Mouse (Mus musculus) CH12.LX (cell line): ENCODE measurements around the gene Katnbl1. TPM values are rescaled to one million over a fixed set of nuclear protein-coding genes. Genes with fewer than 3 reads are reported as not detected.

Experiments used
- DNase-seq: peaks from one replicate; pipeline ENCODE4 v3.0.0-alpha.2; 2013; ENCODE audit errors: extremely low read depth
- H3K27ac ChIP-seq: 2 replicates; pipeline ENCODE4 v1.5.1; 2012; ENCODE audit warnings: low read depth, mild to moderate bottlenecking, control low read depth, moderate library complexity; ENCODE audit not compliant: insufficient read depth
- H3K27me3 ChIP-seq: replicated peaks from 2 replicates; pipeline ENCODE3; 2012; ENCODE audit warnings: inconsistent platforms
- H3K36me3 ChIP-seq, 2 experiments: replicated peaks in 1 of 2; 2 replicates each; pipeline versions ENCODE3 to v1.6.1; 2012; ENCODE audit warnings: inconsistent platforms in 1 of 2, low read length in 1 of 2, mild to moderate bottlenecking in 1 of 2, mixed read lengths in 1 of 2, moderate library complexity in 1 of 2; ENCODE audit not compliant: control insufficient read depth in 1 of 2, insufficient read depth in 1 of 2
- H3K4me1 ChIP-seq, 2 experiments: 2 replicates each; pipeline ENCODE4 v1.6.1; 2012; ENCODE audit warnings: inconsistent platforms in 1 of 2, moderate library complexity in 1 of 2; ENCODE audit not compliant: insufficient read depth in 2 of 2, control insufficient read depth in 1 of 2
- H3K4me2 ChIP-seq: 2 replicates; pipeline ENCODE4 v1.6.1; 2012; ENCODE audit warnings: low read depth, mild to moderate bottlenecking, control low read depth; ENCODE audit not compliant: poor library complexity, insufficient read depth, severe bottlenecking
- H3K4me3 ChIP-seq, 3 experiments: fragments of 150-350 bp in 1 of 3; sonication (generic) in 1 of 3; replicated peaks in 1 of 3; 2 replicates each; pipeline versions ENCODE3 to v1.5.1; 2011 to 2012; ENCODE audit warnings: low read depth in 2 of 3, low read length in 2 of 3, mild to moderate bottlenecking in 2 of 3, moderate library complexity in 2 of 3, control low read depth in 1 of 3, improper control_type of control experiment in 1 of 3, inconsistent platforms in 1 of 3, mixed read lengths in 1 of 3; ENCODE audit not compliant: poor library complexity in 1 of 3
- H3K79me2 ChIP-seq: replicated peaks from 2 replicates; pipeline ENCODE4 v1.6.1; 2012; ENCODE audit warnings: mild to moderate bottlenecking, moderate library complexity; ENCODE audit not compliant: control insufficient read depth, poor library complexity, insufficient read depth, severe bottlenecking; ENCODE audit errors: extremely low read depth
- H3K9ac ChIP-seq: 2 replicates; pipeline ENCODE4 v1.6.1; 2012; ENCODE audit warnings: low read depth, mild to moderate bottlenecking, control low read depth, moderate library complexity; ENCODE audit not compliant: insufficient read depth
- H3K9me3 ChIP-seq: replicated peaks from 2 replicates; pipeline ENCODE3; 2012; ENCODE audit warnings: low read length, inconsistent platforms, mixed read lengths
- BHLHE40 ChIP-seq: IDR thresholded peaks from 2 replicates; pipeline ENCODE4 v1.6.1; 2011; ENCODE audit warnings: mild to moderate bottlenecking, low read depth, low read length, improper control_type of control experiment
- EP300 ChIP-seq: IDR thresholded peaks from 2 replicates; pipeline ENCODE4 v1.6.1; 2011; ENCODE audit warnings: low read length, improper control_type of control experiment
- ETS1 ChIP-seq: conservative IDR thresholded peaks from 2 replicates; pipeline ENCODE4 v1.6.1; 2012; ENCODE audit warnings: low read depth, mild to moderate bottlenecking, inconsistent platforms, low read length, improper control_type of control experiment, moderate library complexity
- GABPA ChIP-seq: IDR thresholded peaks from 2 replicates; pipeline ENCODE4 v1.6.1; 2012; ENCODE audit warnings: low read depth, low read length, improper control_type of control experiment, inconsistent platforms; ENCODE audit not compliant: insufficient replicate concordance
- HCFC1 ChIP-seq: IDR thresholded peaks from 2 replicates; pipeline ENCODE4 v1.6.1; 2012; ENCODE audit warnings: low read depth, mild to moderate bottlenecking, inconsistent platforms, low read length, improper control_type of control experiment
- JUN ChIP-seq: IDR thresholded peaks from 2 replicates; pipeline ENCODE4 v1.6.1; 2011; ENCODE audit warnings: low read depth, mild to moderate bottlenecking, low read length, improper control_type of control experiment, moderate library complexity; ENCODE audit not compliant: insufficient read depth
- MAFK ChIP-seq: IDR thresholded peaks from 2 replicates; pipeline ENCODE4 v1.6.1; 2011; ENCODE audit warnings: low read length, improper control_type of control experiment; ENCODE audit not compliant: insufficient replicate concordance
- MAX ChIP-seq: IDR thresholded peaks from 2 replicates; pipeline ENCODE4 v1.6.1; 2011; ENCODE audit warnings: low read length, improper control_type of control experiment
- MAZ ChIP-seq: IDR thresholded peaks from 2 replicates; pipeline ENCODE4 v1.6.1; 2012; ENCODE audit warnings: low read depth, mild to moderate bottlenecking, inconsistent platforms, low read length, improper control_type of control experiment, moderate library complexity
- MYC ChIP-seq: IDR thresholded peaks from 2 replicates; pipeline ENCODE4 v1.6.1; 2011; ENCODE audit warnings: low read depth, mild to moderate bottlenecking, improper control_type of control experiment, low read length
- PAX5 ChIP-seq: IDR thresholded peaks from 2 replicates; pipeline ENCODE4 v1.6.1; 2012; ENCODE audit warnings: low read length, inconsistent platforms, mixed read lengths
- POLR2A ChIP-seq: IDR thresholded peaks from 2 replicates; pipeline ENCODE4 v1.6.1; 2011; ENCODE audit warnings: low read depth, mild to moderate bottlenecking, improper control_type of control experiment, low read length
- POLR2AphosphoS2 ChIP-seq: IDR thresholded peaks from 2 replicates; pipeline ENCODE4 v1.6.1; 2011; ENCODE audit warnings: low read depth, low read length, improper control_type of control experiment
- RCOR1 ChIP-seq: conservative IDR thresholded peaks from 2 replicates; pipeline ENCODE4 v1.6.1; 2012; ENCODE audit warnings: low read depth, mild to moderate bottlenecking, inconsistent platforms, low read length, improper control_type of control experiment
- SMC3 ChIP-seq: IDR thresholded peaks from 2 replicates; pipeline ENCODE4 v1.6.1; 2011; ENCODE audit warnings: low read depth, low read length, improper control_type of control experiment
- TCF12 ChIP-seq: IDR thresholded peaks from 2 replicates; pipeline ENCODE4 v1.6.1; 2014; ENCODE audit warnings: low read depth, mild to moderate bottlenecking, inconsistent platforms, low read length, improper control_type of control experiment
- USF1 ChIP-seq: IDR thresholded peaks from 2 replicates; pipeline ENCODE4 v1.6.1; 2014; ENCODE audit warnings: low read depth, mild to moderate bottlenecking, inconsistent platforms, low read length, improper control_type of control experiment
- USF2 ChIP-seq: conservative IDR thresholded peaks from 2 replicates; pipeline ENCODE4 v1.6.1; 2011; ENCODE audit warnings: low read depth, low read length, improper control_type of control experiment
- ZKSCAN1 ChIP-seq: IDR thresholded peaks from 2 replicates; pipeline ENCODE4 v1.6.1; 2012; ENCODE audit warnings: low read depth, inconsistent platforms, low read length, improper control_type of control experiment, borderline replicate concordance
- ZNF384 ChIP-seq: IDR thresholded peaks from 2 replicates; pipeline ENCODE4 v1.6.1; 2012; ENCODE audit warnings: low read depth, low read length, improper control_type of control experiment, inconsistent platforms
- dilution Hi-C: fragments of 300-500 bp; cut with MboI; formaldehyde crosslinking; loops from 2 replicates; pipeline ENCODE4 v1.14.3; 2020; ENCODE audit warnings: low sequenced_read_pairs; ENCODE audit not compliant: extremely low pct_unique_long_range_greater_than_20kb, extremely low pct_ligation_motif_present
- in situ Hi-C: fragments of 300-500 bp; cut with MboI; formaldehyde crosslinking; loops from 3 replicates; pipeline ENCODE4 v1.14.3; 2019; ENCODE audit warnings: low sequenced_read_pairs, low pct_ligation_motif_present, low pct_unique_long_range_greater_than_20kb, mixed read lengths
- polyA plus RNA-seq: library from polyadenylated mRNA; unstranded; fragments of >175 nt; gene quantifications from 2 replicates; pipeline ENCODE4 v1.2.1, GENCODE M21; 2012; ENCODE audit warnings: low read depth; ENCODE audit not compliant: insufficient read length
- total RNA-seq, 2 experiments: library from RNA; depleted of rRNA; stranded (reverse); fragments of 300-350 nt in 1 of 2; fragments of >200 nt in 1 of 2; gene quantifications; 2 replicates each; pipeline ENCODE4 v1.2.3; 2012 to 2014

The Katnbl1 gene
- total and polyA plus RNA-seq, 3 experiments, result 9.7 to 39.8 (median 20.1) TPM

GRCm38 (mm10) chr2:112360012-112360780 lies 18.8 kb upstream of the Katnbl1 start:
- dilution Hi-C loops (no loop called here), in situ Hi-C loops (loop anchor here (10.0 kb wide), 1 partner anchor 95 kb away; the partner anchor contains the start of genes Gm21985, Nop10 and Slc12a6)
- peaks cover 2% of the 10 kb centered on the region; the same call in 1 of the 2 replicates for H3K79me2 ChIP-seq
- no peaks in the 10 kb centered on the region for H3K4me1 ChIP-seq
- no peak overlapping the region for H3K27ac ChIP-seq
- no peaks in the 10 kb centered on the region for H3K27me3 ChIP-seq
- H3K4me3 ChIP-seq, result no peak overlapping the region
- DNase-seq, result no peak
- no peaks in the 10 kb centered on the region for H3K9me3 ChIP-seq
- H3K9ac ChIP-seq, result no peak overlapping the region
- no peak for TF ChIP-seq POLR2AphosphoS2
- TF ChIP-seq BHLHE40, result no peak
- TF ChIP-seq MYC, result no peak
- TF ChIP-seq ZKSCAN1, result no peak
- TF ChIP-seq TCF12, result no peak
- no peak for TF ChIP-seq ZNF384
- TF ChIP-seq SMC3, result no peak
- TF ChIP-seq MAFK, result no peak
- no peak for TF ChIP-seq RCOR1
- TF ChIP-seq POLR2A, result no peak
- TF ChIP-seq USF1, result no peak
- TF ChIP-seq JUN, result no peak
- TF ChIP-seq ETS1, result no peak
- TF ChIP-seq MAX, result no peak
- no peak for TF ChIP-seq USF2
- TF ChIP-seq PAX5, result no peak
- TF ChIP-seq EP300, result no peak
- no peak for TF ChIP-seq GABPA
- no peak for TF ChIP-seq MAZ
- H3K4me2 ChIP-seq, result no peak overlapping the region
- peaks cover 61 to 92% of the 10 kb centered on the region in 2 experiments for H3K36me3 ChIP-seq

- TF ChIP-seq HCFC1, result no peak
- no peak for TF ChIP-seq ZNF384
- TF ChIP-seq POLR2A, result no peak
- TF ChIP-seq USF2, result no peak
- no peak for TF ChIP-seq MYC
- no peak for TF ChIP-seq MAZ
- TF ChIP-seq, all 38 proteins: peak for 0
- Histone ChIP-seq H3K36me3 (peaks cover 61 to 87% of the 10 kb centered on the region in 2 experiments), H3K4me1 (no peaks in the 10 kb centered on the region; a peak in 1 of 4 replicates), H3K4me3 (no peak overlapping the region), H3K9me3 (no peaks in the 10 kb centered on the region), H3K27ac (no peak overlapping the region), H3K79me2 (peaks cover 2% of the 10 kb centered on the region; the same call in 1 of the 2 replicates), H3K9ac (no peak overlapping the region), H3K4me2 (no peak overlapping the region), H3K27me3 (no peaks in the 10 kb centered on the region)
- in situ Hi-C loops (loop anchor here (10.0 kb wide), 1 partner anchor 96 kb away; the partner anchor contains the start of genes Gm21985, Nop10 and Slc12a6), dilution Hi-C loops (no loop called here)
- DNase-seq, result no peak
These were observed 18.2 kb upstream of the Katnbl1 start for GRCm38 (mm10) chr2:112360781-112361169.
